Mouse (Mus musculus) embryonic fibroblast, embryonic 13.5 days (primary cell): Measurements from ENCODE around the gene Cftr.

Experiments used
- CTCF ChIP-seq: IDR thresholded peaks from 2 replicates; pipeline ENCODE4 v1.5.1; 2011; ENCODE audit warnings: mild to moderate bottlenecking, control low read depth, low read length, moderate library complexity, borderline replicate concordance; ENCODE audit not compliant: insufficient read depth
- POLR2A ChIP-seq: IDR thresholded peaks from 2 replicates; pipeline ENCODE4 v1.6.1; 2011; ENCODE audit warnings: low read depth, mild to moderate bottlenecking, control low read depth, low read length, moderate library complexity

DNA sequence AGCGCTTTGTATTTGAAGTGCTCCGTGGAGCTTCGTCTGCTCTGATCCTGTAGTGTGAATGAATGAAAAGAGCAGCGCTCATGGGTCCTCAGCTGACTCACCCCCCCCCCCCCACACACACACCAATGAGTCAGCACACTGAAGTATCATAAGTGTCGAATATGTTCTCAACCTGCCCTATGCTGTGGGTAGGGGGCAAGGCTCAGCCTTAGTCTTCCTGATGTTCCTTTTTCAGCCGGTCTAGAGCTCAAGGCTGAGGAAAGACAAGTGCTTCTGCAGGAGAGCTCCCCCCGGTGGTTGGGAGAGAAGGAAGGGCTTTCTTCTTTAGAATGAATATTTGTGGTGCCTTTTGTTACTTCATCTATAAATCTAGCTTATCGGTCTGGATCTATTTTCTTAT lies 1.1 kb downstream of the Cftr start:
- no peak for TF ChIP-seq CTCF
- no peak for TF ChIP-seq POLR2A
